Mouse (Mus musculus) embryonic facial prominence, embryonic 14.5 days (tissue): ENCODE data around the gene Fbxo22. TPM values are rescaled to one million over a fixed set of nuclear protein-coding genes. Genes with fewer than 3 reads are reported as not detected.

Experiments
- polyA plus RNA-seq: library from polyadenylated mRNA; unstranded; fragments of >200 nt; fragmentation: Nextera tagmentation; extraction: Ambion mirVana; gene quantifications from 2 replicates; pipeline ENCODE4 v1.2.1, GENCODE M21; 2014

The Fbxo22 gene
- polyA plus RNA-seq, 1 experiment from 2014 or later: 41.9 TPM

Other genes with a start within 250 kb of the Fbxo22 start
- 1.1 and 1.5 TPM in 2 replicates for gene Chrna5, start 228.0 kb upstream of the Fbxo22 start, polyA plus RNA-seq
- gene Chrna3, start 182.4 kb upstream of the Fbxo22 start, polyA plus RNA-seq: 2.0 and 2.2 TPM in 2 replicates
- 0.78 and 1.3 TPM in 2 replicates for gene Chrnb4, start 160.1 kb upstream of the Fbxo22 start, polyA plus RNA-seq
- gene Ube2q2, start 60.1 kb upstream of the Fbxo22 start, polyA plus RNA-seq: 32.0 and 34.1 TPM in 2 replicates
- 1.0 and 1.2 TPM in 2 replicates for gene Nrg4, start 117.9 kb downstream of the Fbxo22 start, polyA plus RNA-seq
- gene Tmem266, start 118.0 kb downstream of the Fbxo22 start, polyA plus RNA-seq: 0.22 and 0.38 TPM in 2 replicates